In the genomic region with DNA sequence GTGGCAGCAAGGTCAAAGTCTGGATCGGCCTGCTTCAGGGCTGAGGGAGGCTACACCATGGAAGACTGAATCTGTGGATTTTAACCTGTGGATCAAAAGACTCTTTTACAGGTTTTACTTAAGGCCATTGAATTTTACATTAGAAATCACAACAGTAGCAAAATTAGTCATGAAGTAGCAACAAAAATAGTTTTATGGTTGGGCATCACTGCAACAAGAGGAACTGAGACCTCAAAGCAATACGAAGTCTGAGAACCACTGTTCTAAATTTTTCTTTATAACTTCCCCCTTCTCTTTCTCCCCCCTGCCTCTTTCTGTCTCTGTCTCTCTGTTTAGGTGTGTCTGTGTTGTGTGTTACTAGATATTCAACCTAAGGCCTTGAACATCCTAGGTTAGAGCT, we compare ENCODE assay signal across 16 mouse cellular contexts. TPM values are rescaled to one million over a fixed set of nuclear protein-coding genes. Genes with fewer than 3 reads are reported as not detected.
"Had no signal": no experiment of that assay in that cellular context is flagged by ENCODE, and none has a peak within 500 bp of the region (broad histone marks: within the 10 kb centered on the region; RNA-seq: fewer than 3 reads in every experiment).

No protein-coding gene starts in this region.

- H3K36me3 ChIP-seq: neural tube, embryonic 15.5 days; stomach, embryonic 15.5 days had no signal

- H3K27me3 ChIP-seq: neural tube, embryonic 15.5 days; stomach, embryonic 15.5 days had no signal

- DNase-seq: retina, postnatal 1 day; right cerebral cortex, adult 18-20 months; right cerebral cortex, postnatal 14 days; right cerebral cortex, postnatal 25 days; right cerebral cortex, postnatal 4 days; spleen, adult 18-20 months; thymus, adult 18-20 months; thymus, adult 2 months; thymus, postnatal 14 days; thymus, postnatal 25 days; thymus, postnatal 36 days; thymus, postnatal 4 days had no signal

- H3K4me3 ChIP-seq: neural tube, embryonic 15.5 days; stomach, embryonic 15.5 days had no signal

- H3K27ac ChIP-seq: neural tube, embryonic 15.5 days; stomach, embryonic 15.5 days; stomach, postnatal 0 days had no signal

- H3K4me1 ChIP-seq: neural tube, embryonic 15.5 days; stomach, embryonic 15.5 days had no signal

- H3K9me3 ChIP-seq: neural tube, embryonic 15.5 days; stomach, embryonic 15.5 days had no signal

- H3K4me2 ChIP-seq: neural tube, embryonic 15.5 days; stomach, embryonic 15.5 days had no signal

- H3K9ac ChIP-seq: neural tube, embryonic 15.5 days; stomach, embryonic 15.5 days had no signal

RNA-seq across cellular contexts. Expression of a gene that starts 11.2 kb away (rescaled TPM):
- total RNA-seq: neutrophil, adult 5-6 weeks had no signal
